Mouse (Mus musculus) G1E (cell line): Measurements from ENCODE around the gene Fam45a.

Experiments used
- CTCF ChIP-seq: IDR thresholded peaks from 2 replicates; pipeline ENCODE4 v1.5.1; 2012; ENCODE audit warnings: low read depth, low read length, inconsistent platforms, mixed read lengths
- GATA1 ChIP-seq: IDR thresholded peaks from 2 replicates; pipeline ENCODE4 v1.6.1; 2012; ENCODE audit warnings: borderline replicate concordance, low read length, inconsistent platforms, mixed read lengths
- POLR2AphosphoS5 ChIP-seq: IDR thresholded peaks from 2 replicates; pipeline ENCODE4 v1.6.1; 2012; ENCODE audit warnings: low read depth, low read length, inconsistent platforms; ENCODE audit not compliant: insufficient replicate concordance

GRCm38 (mm10) chr19:60818677-60819076 lies 7.3 kb downstream of the Fam45a start:
- TF ChIP-seq CTCF = no peak
- TF ChIP-seq GATA1 = no peak
- no peak for TF ChIP-seq POLR2AphosphoS5
